Mouse (Mus musculus): ENCODE measurements around the gene Galnt17.

DNA sequence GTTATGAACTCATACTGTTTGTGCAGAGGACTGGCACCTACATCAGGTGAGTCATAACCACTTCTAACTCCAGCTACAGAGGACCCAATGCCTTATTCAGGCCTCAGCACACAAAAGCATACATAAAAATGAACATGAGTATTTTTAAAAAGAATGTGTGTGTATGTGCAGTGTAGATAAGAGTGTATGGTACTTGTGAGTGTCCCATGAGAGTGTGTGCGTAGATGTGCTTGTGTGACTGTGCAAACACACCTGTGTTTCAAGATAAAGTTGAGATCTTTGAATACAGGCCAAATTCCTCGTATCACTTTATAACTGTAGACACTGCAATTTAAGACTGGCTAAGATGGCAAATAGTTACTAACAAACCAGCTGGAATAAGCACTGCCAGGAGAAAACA lies 307.7 kb downstream of the Galnt17 start:
- no peak for TF ChIP-seq MYOG (IDR thresholded peaks at IDR 0.05; ENCODE audit: control insufficient read depth in 1 of 3, insufficient read depth in 1 of 3, insufficient read length in 2 of 3, low read depth in 2 of 3)
- TF ChIP-seq POLR2A (IDR thresholded peaks at IDR 0.05; ENCODE audit: insufficient read length, low read depth) = no peak
- no peak for TF ChIP-seq USF1 (IDR thresholded peaks at IDR 0.05; ENCODE audit: low read depth)
- TF ChIP-seq POLR2AphosphoS2 (IDR thresholded peaks at IDR 0.05; ENCODE audit: insufficient read length, low read depth) = no peak
- no peak for TF ChIP-seq MAX (IDR thresholded peaks at IDR 0.05; ENCODE audit: low read depth)
- no peak for TF ChIP-seq REST (IDR thresholded peaks at IDR 0.05; ENCODE audit: insufficient read depth, insufficient read length)
- TF ChIP-seq TCF12 (IDR thresholded peaks at IDR 0.05; ENCODE audit: insufficient read depth, poor library complexity, severe bottlenecking) = no peak
- TF ChIP-seq CEBPB (IDR thresholded peaks at IDR 0.05; ENCODE audit: insufficient read depth, poor library complexity, severe bottlenecking) = no peak
- TF ChIP-seq E2F4 (IDR thresholded peaks at IDR 0.05; ENCODE audit: insufficient read depth) = no peak
- no peak for TF ChIP-seq MYOD1 (IDR thresholded peaks at IDR 0.05; ENCODE audit: control insufficient read depth in 1 of 3, insufficient read length in 2 of 3, low read depth in 2 of 3)
- TF ChIP-seq SRF (IDR thresholded peaks at IDR 0.05; ENCODE audit: control insufficient read depth, insufficient read length, low read depth) = no peak

Measured in myocyte (in vitro differentiated cells).